Mouse (Mus musculus) neural tube, embryonic 12.5 days (tissue): ENCODE measurements at regions not wholly inside any gene's neighbourhood (a gene's known extent, or its start where the extent isn't known, plus 50 kb on each side); places are given as distances from the start of the nearest gene placed in this dataset.

Source experiments
- ATAC-seq: fragments of 200-750 bp; cut with Nextera tagmentation; 2 replicates; pipeline ENCODE4 v1.8.0; 2017; ENCODE audit warnings: low read depth, mild to moderate bottlenecking, moderate TSS enrichment, moderate library complexity; ENCODE audit not compliant: low FRiP score
- H3K27ac ChIP-seq: fragments of 300-500 bp; sonication (generic); 2 replicates; pipeline ENCODE4 v1.5.1; 2016
- H3K27me3 ChIP-seq: fragments of 300-500 bp; sonication (generic); replicated peaks from 2 replicates; pipeline ENCODE4 v1.6.1; 2016; ENCODE audit warnings: mild to moderate bottlenecking
- H3K36me3 ChIP-seq: fragments of 300-500 bp; sonication (generic); 2 replicates; pipeline ENCODE4 v1.6.1; 2016; ENCODE audit warnings: mild to moderate bottlenecking
- H3K4me1 ChIP-seq: fragments of 300-500 bp; sonication (generic); 2 replicates; pipeline ENCODE4 v1.6.1; 2016
- H3K4me2 ChIP-seq: fragments of 300-500 bp; sonication (generic); replicated peaks from 2 replicates; pipeline ENCODE4 v1.6.1; 2016; ENCODE audit warnings: mild to moderate bottlenecking
- H3K4me3 ChIP-seq: fragments of 300-500 bp; sonication (generic); 2 replicates; pipeline ENCODE4 v1.5.1; 2016
- H3K9ac ChIP-seq: fragments of 300-500 bp; sonication (generic); 2 replicates; pipeline ENCODE4 v1.6.1; 2016; ENCODE audit warnings: mild to moderate bottlenecking
- H3K9me3 ChIP-seq: fragments of 300-500 bp; sonication (generic); 2 replicates; pipeline ENCODE4 v1.6.1; 2016; ENCODE audit warnings: mild to moderate bottlenecking
- WGBS: fragments of 180-500 bp; shearing (Covaris S2); methylation state at CpG from one replicate; pipeline ENCODE4 v1.1.7; 2016; 5-methylcytosine and 5-hydroxymethylcytosine counted together

GRCm38 (mm10) chr10:17333676-17334075 is 389.3 kb upstream of the Cited2 start:
- H3K27ac ChIP-seq, result no peak overlapping the region
- no peaks in the 10 kb centered on the region for H3K36me3 ChIP-seq
- no peak overlapping the region for H3K9ac ChIP-seq
- no peaks in the 10 kb centered on the region for H3K9me3 ChIP-seq
- WGBS, result 8% methylated on average over 6 of the region's 6 CpGs
- ATAC-seq, result no peak
- H3K4me1 ChIP-seq, result peaks cover 31% of the 10 kb centered on the region
- H3K4me3 ChIP-seq, result no peak overlapping the region
- H3K4me2 ChIP-seq, result no peak overlapping the region
- no peaks in the 10 kb centered on the region for H3K27me3 ChIP-seq

GRCm38 (mm10) chr10:17337217-17337616 is 385.8 kb upstream of the Cited2 start:
- Histone ChIP-seq H3K36me3 (no peaks in the 10 kb centered on the region), H3K9ac (no peak overlapping the region)
- 95% methylated on average over 2 of the region's 2 CpGs for WGBS

GRCm38 (mm10) chr10:17343829-17344228 is 379.2 kb upstream of the Cited2 start:
- WGBS, result 92% methylated on average over 1 of the region's 1 CpGs
- Histone ChIP-seq H3K27me3 (no peaks in the 10 kb centered on the region), H3K4me1 (no peaks in the 10 kb centered on the region), H3K9me3 (no peaks in the 10 kb centered on the region), H3K4me3 (no peak overlapping the region), H3K36me3 (no peaks in the 10 kb centered on the region), H3K9ac (no peak overlapping the region), H3K27ac (no peak overlapping the region), H3K4me2 (no peak overlapping the region)
- no peak for ATAC-seq

More at GRCm38 (mm10) chr10:17337217-17337616, 385.8 kb upstream of the Cited2 start:
- no peak overlapping the region for H3K4me3 ChIP-seq
- peaks cover 17% of the 10 kb centered on the region for H3K4me1 ChIP-seq
- no peaks in the 10 kb centered on the region for H3K9me3 ChIP-seq
- no peak overlapping the region for H3K4me2 ChIP-seq
- no peaks in the 10 kb centered on the region for H3K27me3 ChIP-seq
- no peak overlapping the region for H3K27ac ChIP-seq
- ATAC-seq, result no peak

GRCm38 (mm10) chr10:17352202-17352994 is 370.6 kb upstream of the Cited2 start:
- ATAC-seq, result no peak
- Histone ChIP-seq H3K36me3 (no peaks in the 10 kb centered on the region), H3K9ac (no peak overlapping the region), H3K27ac (no peak overlapping the region), H3K4me3 (no peak overlapping the region), H3K4me2 (no peak overlapping the region), H3K9me3 (no peaks in the 10 kb centered on the region), H3K27me3 (no peaks in the 10 kb centered on the region), H3K4me1 (no peaks in the 10 kb centered on the region)
- WGBS, result 62% methylated on average over 14 of the region's 14 CpGs

- Histone ChIP-seq H3K27ac (no peak overlapping the region), H3K9ac (no peak overlapping the region), H3K4me2 (no peak overlapping the region), H3K9me3 (no peaks in the 10 kb centered on the region), H3K36me3 (no peaks in the 10 kb centered on the region), H3K4me1 (no peaks in the 10 kb centered on the region), H3K27me3 (no peaks in the 10 kb centered on the region), H3K4me3 (no peak overlapping the region)
- no peak for ATAC-seq
- 68% methylated on average over 4 of the region's 4 CpGs for WGBS
Observed at GRCm38 (mm10) chr10:17355476-17355875, 367.5 kb upstream of the Cited2 start.

- Histone ChIP-seq H3K4me3 (no peak overlapping the region), H3K4me2 (no peak overlapping the region), H3K36me3 (no peaks in the 10 kb centered on the region), H3K4me1 (no peaks in the 10 kb centered on the region), H3K27ac (no peak overlapping the region), H3K9ac (no peak overlapping the region), H3K9me3 (no peaks in the 10 kb centered on the region), H3K27me3 (no peaks in the 10 kb centered on the region)
- no peak for ATAC-seq
- 25% methylated on average over 3 of the region's 3 CpGs for WGBS
Observed at GRCm38 (mm10) chr10:17356041-17356440, 367.0 kb upstream of the Cited2 start.

GRCm38 (mm10) chr10:17362643-17363042 is 360.4 kb upstream of the Cited2 start:
- H3K27me3 ChIP-seq, result no peaks in the 10 kb centered on the region
- no peak overlapping the region for H3K4me3 ChIP-seq
- H3K4me2 ChIP-seq, result no peak overlapping the region
- no peaks in the 10 kb centered on the region for H3K9me3 ChIP-seq
- H3K36me3 ChIP-seq, result no peaks in the 10 kb centered on the region
- no peaks in the 10 kb centered on the region; the same call in 1 of the 2 replicates for H3K4me1 ChIP-seq
- H3K9ac ChIP-seq, result no peak overlapping the region
- ATAC-seq, result no peak
- WGBS, result 65% methylated on average over 3 of the region's 3 CpGs
- no peak overlapping the region for H3K27ac ChIP-seq

- Histone ChIP-seq H3K9me3 (no peaks in the 10 kb centered on the region), H3K36me3 (no peaks in the 10 kb centered on the region), H3K9ac (no peak overlapping the region), H3K27me3 (no peaks in the 10 kb centered on the region), H3K4me2 (no peak overlapping the region), H3K27ac (no peak overlapping the region), H3K4me1 (no peaks in the 10 kb centered on the region; the same call in 1 of the 2 replicates), H3K4me3 (no peak overlapping the region)
- ATAC-seq, result no peak
- WGBS, result 74% methylated on average over 3 of the region's 3 CpGs
Observed at GRCm38 (mm10) chr10:17366042-17366740, 356.8 kb upstream of the Cited2 start.

GRCm38 (mm10) chr10:17367026-17367425 is 356.0 kb upstream of the Cited2 start:
- H3K4me2 ChIP-seq, result no peak overlapping the region
- no peak overlapping the region for H3K4me3 ChIP-seq
- no peaks in the 10 kb centered on the region for H3K27me3 ChIP-seq
- H3K36me3 ChIP-seq, result no peaks in the 10 kb centered on the region
- H3K9ac ChIP-seq, result no peak overlapping the region
- ATAC-seq, result peak; percentile 83
- 5% methylated on average over 5 of the region's 5 CpGs for WGBS
- H3K4me1 ChIP-seq, result no peaks in the 10 kb centered on the region; the same call in 1 of the 2 replicates
- H3K27ac ChIP-seq, result no peak overlapping the region
- no peaks in the 10 kb centered on the region for H3K9me3 ChIP-seq

GRCm38 (mm10) chr10:17367430-17367829 is 355.6 kb upstream of the Cited2 start:
- no peaks in the 10 kb centered on the region for H3K9me3 ChIP-seq
- H3K27me3 ChIP-seq, result no peaks in the 10 kb centered on the region
- no peak overlapping the region for H3K9ac ChIP-seq
- no peaks in the 10 kb centered on the region; the same call in 1 of the 2 replicates for H3K4me1 ChIP-seq
- H3K4me2 ChIP-seq, result no peak overlapping the region
- no peak overlapping the region for H3K4me3 ChIP-seq
- no peak for ATAC-seq
- no peaks in the 10 kb centered on the region for H3K36me3 ChIP-seq
- H3K27ac ChIP-seq, result no peak overlapping the region

GRCm38 (mm10) chr10:17368636-17369035 is 354.4 kb upstream of the Cited2 start:
- 85% methylated on average over 1 of the region's 1 CpGs for WGBS
- H3K27me3 ChIP-seq, result no peaks in the 10 kb centered on the region
- ATAC-seq, result no peak
- H3K9me3 ChIP-seq, result no peaks in the 10 kb centered on the region
- H3K36me3 ChIP-seq, result no peaks in the 10 kb centered on the region
- no peak overlapping the region for H3K4me3 ChIP-seq
- H3K9ac ChIP-seq, result no peak overlapping the region
- H3K27ac ChIP-seq, result no peak overlapping the region
- H3K4me1 ChIP-seq, result no peaks in the 10 kb centered on the region; the same call in 1 of the 2 replicates
- H3K4me2 ChIP-seq, result no peak overlapping the region

- Histone ChIP-seq H3K9ac (no peak overlapping the region), H3K27ac (no peak overlapping the region), H3K4me2 (no peak overlapping the region), H3K36me3 (no peaks in the 10 kb centered on the region), H3K4me3 (no peak overlapping the region), H3K4me1 (peaks cover 4% of the 10 kb centered on the region; the same call in 1 of the 2 replicates), H3K9me3 (no peaks in the 10 kb centered on the region), H3K27me3 (no peaks in the 10 kb centered on the region)
- WGBS, result 87% methylated on average over 2 of the region's 2 CpGs
- ATAC-seq, result no peak
Observed at GRCm38 (mm10) chr10:17372905-17373304, 350.1 kb upstream of the Cited2 start.
